Mouse (Mus musculus): ENCODE data around the gene Igsf9. TPM values are rescaled to one million over a fixed set of nuclear protein-coding genes. Genes with fewer than 3 reads are reported as not detected.

The Igsf9 gene
- 0.81 and 2.2 TPM in 2 replicates for polyA plus RNA-seq (2015; fragmentation: Nextera tagmentation; extraction: Ambion mirVana)

DNA sequence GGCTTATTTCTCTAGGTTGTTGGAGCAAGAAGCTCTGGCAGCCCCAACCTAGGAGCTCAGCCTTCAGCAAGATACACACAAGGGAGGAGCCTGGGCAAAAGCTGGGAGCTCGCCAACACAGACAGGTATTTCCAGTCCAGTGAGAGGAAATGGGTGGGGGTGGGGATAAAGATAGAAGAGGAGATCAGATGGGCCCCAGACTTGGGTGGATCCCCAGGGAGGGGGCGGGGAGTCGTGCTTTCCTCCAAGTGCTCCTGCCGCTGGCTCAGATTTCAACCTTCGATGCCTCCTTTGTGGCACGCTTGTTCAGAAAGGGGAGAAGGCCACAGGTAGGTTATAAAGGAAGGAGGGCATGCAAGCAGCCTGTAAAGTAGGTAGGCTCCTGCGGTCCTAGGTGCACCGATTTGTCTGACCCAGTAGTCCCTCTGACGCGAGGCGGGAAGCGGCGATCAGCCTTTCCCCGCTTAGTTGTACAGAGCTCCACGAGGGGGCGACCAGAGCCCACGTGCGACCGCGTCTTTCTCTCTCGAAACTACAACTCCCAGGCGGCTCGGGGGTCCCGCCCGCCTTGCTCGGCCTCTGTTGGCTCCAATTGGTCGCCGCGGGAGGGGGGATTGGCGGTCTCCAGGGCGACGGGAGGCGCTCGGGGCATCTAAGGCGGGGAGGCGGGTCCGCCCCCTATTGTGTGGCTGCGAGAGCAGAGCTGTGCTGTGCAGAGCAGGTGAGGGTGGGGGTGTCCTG, at the start of gene Igsf9:
TSS of gene Igsf9 (plus strand) at position 249 of the 741 bp plus-strand sequence.

DNA sequence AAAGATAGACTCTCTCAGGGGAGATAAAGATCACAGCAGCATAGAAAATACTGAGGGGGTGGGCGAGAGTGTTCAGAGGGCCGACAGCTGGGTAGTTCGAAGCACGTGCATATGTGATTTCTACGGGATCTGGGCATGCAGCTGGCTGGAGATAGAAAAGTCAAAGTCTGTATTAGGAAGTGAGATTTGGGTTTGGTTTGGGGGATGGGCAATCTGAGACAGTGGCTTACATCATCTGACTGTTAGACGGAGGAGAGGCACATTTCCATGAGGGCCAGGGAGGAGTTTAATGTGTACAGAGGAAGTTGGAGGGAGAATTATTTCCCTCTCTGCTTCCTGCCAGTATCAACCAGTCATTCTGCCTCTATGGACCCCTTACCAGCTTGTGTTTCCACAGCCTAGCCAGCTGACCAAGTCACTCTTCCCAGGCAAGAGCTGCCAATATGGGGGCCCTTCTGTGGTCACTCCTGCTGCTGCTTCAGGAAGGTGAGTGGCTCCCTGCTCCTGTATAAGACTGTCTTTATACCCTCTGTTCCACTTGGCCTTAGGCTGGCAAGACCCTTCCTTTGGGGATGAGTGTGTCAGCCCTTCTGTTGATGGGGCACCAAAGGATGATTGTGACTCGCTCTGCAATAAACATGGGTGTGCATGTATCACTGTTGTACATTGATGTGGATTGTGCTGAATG, 6.4 kb upstream of the Igsf9 start, which contains the start of gene Slamf9:
TSS of gene Slamf9 (plus strand) at position 305 of the 688 bp plus-strand sequence.

DNA sequence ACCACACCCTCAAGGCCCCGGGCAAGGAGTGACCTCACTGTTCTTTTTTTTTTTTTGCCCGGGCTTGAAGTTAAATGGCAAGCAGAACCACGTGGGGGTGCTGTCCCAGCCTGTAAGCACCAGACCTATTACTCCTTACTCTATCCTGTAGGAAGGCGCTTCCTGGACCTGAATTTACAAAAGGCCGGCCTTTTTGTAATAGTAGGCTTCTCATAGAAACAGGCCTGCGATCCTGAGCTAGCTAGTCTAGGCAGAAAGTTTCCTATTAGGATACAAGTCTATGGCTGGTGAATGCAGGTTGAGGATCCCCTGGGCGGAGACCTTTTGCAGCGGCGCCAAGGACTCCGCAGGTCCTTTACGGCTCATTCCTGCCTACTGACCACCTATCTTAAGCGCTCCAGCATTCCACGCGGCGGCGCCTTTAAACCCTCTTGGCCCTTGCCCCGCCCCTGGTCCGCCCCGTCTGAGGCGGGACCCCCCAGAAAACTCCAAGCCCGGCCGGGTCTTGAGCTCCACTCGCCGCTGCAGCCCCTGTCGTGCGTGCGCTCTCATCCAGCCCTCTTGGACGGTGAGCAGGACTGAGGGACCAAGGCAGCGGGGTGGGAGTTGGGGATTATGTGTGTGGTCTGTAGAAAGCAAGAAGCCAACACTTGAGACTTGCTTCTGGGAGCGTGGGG, 18.3 kb downstream of the Igsf9 start, which contains the start of gene Tagln2:
TSS of gene Tagln2 (plus strand) at position 283 of the 677 bp plus-strand sequence.

DNA sequence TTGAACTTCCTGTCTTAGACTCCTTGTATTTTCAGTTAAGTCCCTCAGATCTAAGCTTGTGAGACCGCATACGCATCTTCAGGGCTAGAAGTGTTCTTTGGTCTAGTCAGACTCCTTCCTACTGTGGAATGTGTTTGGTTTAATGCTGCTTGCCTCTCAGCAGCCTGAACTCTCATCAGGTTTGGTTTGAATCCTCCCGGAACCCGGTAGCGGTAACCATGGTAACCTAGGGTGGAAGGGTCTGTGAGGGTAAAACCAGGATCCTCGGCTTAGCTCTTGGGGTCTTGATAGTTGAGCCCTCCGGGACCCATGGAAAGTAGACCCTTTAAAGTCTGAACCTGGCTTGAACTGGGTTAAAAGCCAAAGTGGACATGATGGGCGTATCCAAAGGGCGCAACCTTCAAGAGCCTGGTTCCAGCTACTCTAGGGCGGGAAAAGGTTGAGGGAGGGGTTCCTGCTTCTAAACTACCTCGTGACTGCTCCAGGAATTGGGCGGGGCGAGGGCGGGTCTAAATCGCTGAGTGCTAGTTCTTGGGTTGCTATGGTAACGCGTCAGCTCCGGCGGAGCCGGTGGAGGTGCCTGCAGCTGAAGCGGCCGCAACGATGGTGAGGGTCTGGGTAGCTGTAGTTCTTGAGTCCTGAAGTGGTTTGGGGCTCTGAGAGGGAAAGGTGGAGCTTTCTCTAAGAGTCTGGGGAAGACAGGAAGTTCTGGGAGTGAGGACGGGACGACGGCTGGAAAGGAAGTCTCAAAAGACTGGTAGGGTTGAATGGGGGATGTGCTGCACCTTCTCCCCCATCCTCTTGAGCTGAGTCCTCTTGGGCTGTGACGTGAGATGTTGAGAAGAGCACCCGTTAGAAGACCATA, 39.2 kb downstream of the Igsf9 start, which contains the start of gene Cfap45:
TSS of gene Cfap45 (plus strand) at position 226 of the 865 bp plus-strand sequence.

Other genes with a start within 250 kb of the Igsf9 start
- 0.05 and 0.10 TPM in 2 replicates for gene Atp1a4, start 223.4 kb upstream of the Igsf9 start, polyA plus RNA-seq (2015; fragmentation: Nextera tagmentation; extraction: Ambion mirVana)
- 16.3 and 17.3 TPM in 2 replicates for gene Igsf8, start 220.1 kb upstream of the Igsf9 start, polyA plus RNA-seq (2015; fragmentation: Nextera tagmentation; extraction: Ambion mirVana)
- 105 and 110 TPM in 2 replicates for gene Atp1a2, start 183.7 kb upstream of the Igsf9 start, polyA plus RNA-seq (2015; fragmentation: Nextera tagmentation; extraction: Ambion mirVana)
- gene Kcnj9, start 152.5 kb upstream of the Igsf9 start, polyA plus RNA-seq (2015; fragmentation: Nextera tagmentation; extraction: Ambion mirVana), result not detected in 2 replicates
- gene Kcnj10, start 140.6 kb upstream of the Igsf9 start, polyA plus RNA-seq (2015; fragmentation: Nextera tagmentation; extraction: Ambion mirVana), result 0.27 and 0.38 TPM in 2 replicates
- gene Pigm, start 105.2 kb upstream of the Igsf9 start, polyA plus RNA-seq (2015; fragmentation: Nextera tagmentation; extraction: Ambion mirVana), result 2.4 TPM in 2 replicates
- gene Slamf9, start 6.4 kb upstream of the Igsf9 start, polyA plus RNA-seq (2015; fragmentation: Nextera tagmentation; extraction: Ambion mirVana), result 0.49 and 0.72 TPM in 2 replicates
- 143 and 184 TPM in 2 replicates for gene Tagln2, start 18.3 kb downstream of the Igsf9 start, polyA plus RNA-seq (2015; fragmentation: Nextera tagmentation; extraction: Ambion mirVana)
- gene Cfap45, start 39.0 kb downstream of the Igsf9 start, polyA plus RNA-seq (2015; fragmentation: Nextera tagmentation; extraction: Ambion mirVana), result 1.2 and 1.4 TPM in 2 replicates
- gene Vsig8, start 74.2 kb downstream of the Igsf9 start, polyA plus RNA-seq (2015; fragmentation: Nextera tagmentation; extraction: Ambion mirVana), result not detected in 2 replicates
- 0.14 TPM in 1 of 2 replicates, not detected in the other for gene Slamf8, start 108.8 kb downstream of the Igsf9 start, polyA plus RNA-seq (2015; fragmentation: Nextera tagmentation; extraction: Ambion mirVana)
- not detected in 2 replicates for gene Fcrl6, start 120.8 kb downstream of the Igsf9 start, polyA plus RNA-seq (2015; fragmentation: Nextera tagmentation; extraction: Ambion mirVana)
- gene Dusp23, start 151.2 kb downstream of the Igsf9 start, polyA plus RNA-seq (2015; fragmentation: Nextera tagmentation; extraction: Ambion mirVana), result 35.3 and 40.9 TPM in 2 replicates
- gene Crp, start 216.3 kb downstream of the Igsf9 start, polyA plus RNA-seq (2015; fragmentation: Nextera tagmentation; extraction: Ambion mirVana), result 0.15 and 0.33 TPM in 2 replicates